Mouse (Mus musculus): ENCODE results near the gene Hoxd8. TPM values are rescaled to one million over a fixed set of nuclear protein-coding genes. Genes with fewer than 3 reads are reported as not detected.

Hoxd8 gene
- polyA plus RNA-seq, 1 experiment from 2014 or later: not detected

DNA sequence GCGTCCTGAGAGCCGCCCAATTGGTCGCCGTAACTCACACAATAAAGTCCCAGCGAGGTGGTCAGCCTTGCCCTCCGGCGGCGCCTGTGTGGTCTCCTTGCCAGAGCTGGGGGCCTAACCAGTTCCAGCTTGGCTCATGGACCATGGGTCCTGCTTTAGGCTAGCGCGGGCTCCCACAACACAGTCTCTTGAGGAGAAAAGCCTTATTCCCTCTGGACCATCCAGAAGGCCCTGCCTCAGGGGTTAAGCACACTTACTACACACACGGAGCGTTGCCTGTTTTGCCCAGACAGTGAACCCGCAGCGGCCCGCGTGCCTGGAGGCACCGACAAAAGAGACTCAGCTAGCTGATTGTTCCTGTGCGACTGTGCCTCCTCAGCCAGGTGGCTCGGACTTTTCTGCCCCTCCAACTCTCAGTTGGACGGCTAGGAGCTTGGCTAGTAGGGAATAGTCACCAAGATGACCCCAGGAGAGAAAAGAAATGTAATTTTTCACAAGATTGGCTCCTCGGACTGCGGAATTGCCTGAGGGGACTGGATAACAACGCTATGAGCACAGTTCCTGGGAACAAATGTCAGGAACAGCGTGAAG is 30.5 kb upstream of the Hoxd8 start:
- WGBS: under 1% methylated on average over 24 of the region's 24 CpGs

DNA sequence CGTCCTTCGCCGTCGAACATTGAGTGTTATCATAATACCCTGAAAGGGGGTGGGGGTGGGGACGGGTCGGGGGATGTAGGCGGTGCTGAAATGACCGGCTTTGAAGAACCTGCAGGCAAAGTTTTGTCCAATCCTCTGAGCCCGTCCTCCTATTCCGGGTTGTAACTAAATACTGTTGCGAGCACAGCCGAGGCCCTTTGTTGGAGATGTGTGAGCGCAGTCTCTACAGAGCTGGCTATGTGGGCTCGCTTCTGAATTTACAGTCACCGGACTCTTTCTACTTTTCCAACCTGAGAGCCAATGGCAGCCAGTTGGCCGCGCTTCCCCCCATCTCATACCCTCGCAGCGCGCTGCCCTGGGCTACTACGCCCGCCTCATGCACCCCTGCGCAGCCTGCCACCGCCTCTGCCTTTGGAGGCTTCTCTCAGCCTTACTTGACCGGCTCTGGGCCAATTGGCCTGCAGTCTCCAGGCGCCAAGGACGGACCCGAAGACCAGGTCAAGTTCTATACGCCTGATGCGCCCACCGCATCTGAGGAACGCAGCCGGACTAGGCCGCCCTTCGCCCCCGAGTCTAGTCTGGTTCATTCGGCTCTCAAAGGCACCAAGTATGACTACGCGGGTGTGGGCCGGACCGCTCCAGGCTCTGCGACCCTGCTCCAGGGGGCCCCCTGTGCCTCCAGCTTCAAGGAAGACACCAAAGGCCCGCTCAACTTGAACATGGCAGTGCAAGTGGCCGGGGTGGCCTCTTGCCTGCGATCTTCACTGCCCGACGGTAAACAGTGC is 29.3 kb upstream of the Hoxd8 start, which contains the start of gene Hoxd12:
Gene Hoxd12 (plus strand): TSS at position 133 of the 785 bp plus-strand sequence.
- DNase-seq (ENCODE audit: low spot score): peak; percentile 50
- H3K4me1 ChIP-seq: peaks cover 15% of the 10 kb centered on the region
- H3K9me3 ChIP-seq: no peaks in the 10 kb centered on the region
- H3K36me3 ChIP-seq (replicated peaks): no peaks in the 10 kb centered on the region
- 3% methylated on average over 47 of the region's 47 CpGs for WGBS
- no peak within 1 kb of the TSS for H3K27ac ChIP-seq (replicated peaks)
- H3K27me3 ChIP-seq (replicated peaks; ENCODE audit: low read depth, poor library complexity, severe bottlenecking): peaks cover 100% of the 10 kb centered on the region
- H3K4me3 ChIP-seq: no peak within 1 kb of the TSS

More for the DNA sequence above, 30.5 kb upstream of the Hoxd8 start:
- peak; percentile 64 for DNase-seq (ENCODE audit: low spot score)
- Histone ChIP-seq H3K36me3 (replicated peaks) (no peaks in the 10 kb centered on the region), H3K4me1 (peaks cover 15% of the 10 kb centered on the region), H3K4me3 (no peak overlapping the region), H3K9me3 (no peaks in the 10 kb centered on the region), H3K27me3 (replicated peaks; ENCODE audit: low read depth, poor library complexity, severe bottlenecking) (peaks cover 100% of the 10 kb centered on the region), H3K27ac (replicated peaks) (no peak overlapping the region)

GRCm38 (mm10) chr2:74675666-74676282 is 28.6 kb upstream of the Hoxd8 start:
- Histone ChIP-seq H3K27me3 (replicated peaks; ENCODE audit: low read depth, poor library complexity, severe bottlenecking) (peaks cover 100% of the 10 kb centered on the region), H3K27ac (replicated peaks) (no peak overlapping the region), H3K4me1 (peaks cover 15% of the 10 kb centered on the region), H3K4me3 (no peak overlapping the region), H3K9me3 (no peaks in the 10 kb centered on the region), H3K36me3 (replicated peaks) (no peaks in the 10 kb centered on the region)
- WGBS: 2% methylated on average over 24 of the region's 24 CpGs
- DNase-seq (ENCODE audit: low spot score): peak; percentile 29

DNA sequence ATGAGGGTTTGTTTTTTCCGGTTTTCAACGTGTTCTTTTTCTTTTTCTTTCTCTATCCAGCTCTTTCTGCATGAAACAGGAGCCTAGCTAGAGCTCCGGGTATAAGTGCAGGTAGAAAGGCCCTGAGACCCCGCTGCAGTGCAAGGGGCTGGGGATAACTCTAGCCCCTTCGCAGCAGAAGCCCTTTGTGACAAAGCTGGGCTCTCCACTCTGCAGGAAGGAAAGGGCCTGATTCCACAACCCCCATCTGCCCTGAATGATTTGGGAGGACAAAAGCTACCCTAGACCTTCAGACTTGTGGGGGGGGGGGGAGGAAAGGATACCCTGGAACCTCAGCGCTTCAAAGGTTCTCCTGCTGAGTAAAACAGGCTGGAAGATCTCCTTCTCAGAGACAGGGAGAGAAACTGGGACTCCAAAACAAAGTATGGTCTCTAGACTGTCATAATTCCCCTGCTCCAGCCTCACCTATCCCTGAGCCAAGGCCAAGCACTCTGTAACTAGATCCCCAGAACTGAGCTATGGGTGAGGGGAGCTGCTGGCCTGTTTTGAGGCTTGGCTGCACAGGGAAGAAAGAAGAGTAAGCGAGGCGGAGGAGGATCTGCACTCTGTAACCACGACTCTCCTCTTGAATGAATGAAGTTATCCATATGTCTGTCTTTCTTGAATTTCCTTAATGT is 27.9 kb upstream of the Hoxd8 start:
- peaks cover 100% of the 10 kb centered on the region for H3K27me3 ChIP-seq (replicated peaks; ENCODE audit: low read depth, poor library complexity, severe bottlenecking)
- DNase-seq (ENCODE audit: low spot score): no peak

DNA sequence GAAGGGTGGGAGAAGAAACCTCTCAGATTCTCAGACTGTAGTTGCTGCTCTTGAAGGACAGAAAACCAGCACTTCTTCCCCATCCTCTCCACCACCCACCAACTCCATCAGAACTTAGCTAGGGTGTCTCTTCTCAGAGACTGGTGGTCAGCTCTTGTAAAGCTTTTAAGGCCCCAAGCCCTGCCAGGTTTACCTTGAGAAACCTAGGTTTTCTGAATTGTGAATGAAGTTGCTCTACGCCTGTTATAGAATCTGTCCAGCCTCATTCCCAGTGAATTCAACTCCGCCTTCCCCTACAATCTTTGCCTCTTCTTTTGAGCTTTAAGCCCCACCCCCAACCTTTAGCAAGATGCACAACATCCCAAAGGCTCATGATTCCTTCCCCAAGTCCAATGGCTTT is 27.3 kb upstream of the Hoxd8 start:
- WGBS: 13% methylated on average over 2 of the region's 2 CpGs
- no peaks in the 10 kb centered on the region for H3K9me3 ChIP-seq
- no peak overlapping the region for H3K4me3 ChIP-seq
- peaks cover 100% of the 10 kb centered on the region for H3K27me3 ChIP-seq (replicated peaks; ENCODE audit: low read depth, poor library complexity, severe bottlenecking)
- peak; percentile 34 for DNase-seq (ENCODE audit: low spot score)
- H3K27ac ChIP-seq (replicated peaks): no peak overlapping the region
- H3K4me1 ChIP-seq: peaks cover 22% of the 10 kb centered on the region
- no peaks in the 10 kb centered on the region for H3K36me3 ChIP-seq (replicated peaks)

More for the DNA sequence above, 27.9 kb upstream of the Hoxd8 start:
- Histone ChIP-seq H3K4me3 (no peak overlapping the region), H3K36me3 (replicated peaks) (no peaks in the 10 kb centered on the region), H3K4me1 (peaks cover 16% of the 10 kb centered on the region), H3K9me3 (no peaks in the 10 kb centered on the region), H3K27ac (replicated peaks) (no peak overlapping the region)
- 2% methylated on average over 9 of the region's 9 CpGs for WGBS

DNA sequence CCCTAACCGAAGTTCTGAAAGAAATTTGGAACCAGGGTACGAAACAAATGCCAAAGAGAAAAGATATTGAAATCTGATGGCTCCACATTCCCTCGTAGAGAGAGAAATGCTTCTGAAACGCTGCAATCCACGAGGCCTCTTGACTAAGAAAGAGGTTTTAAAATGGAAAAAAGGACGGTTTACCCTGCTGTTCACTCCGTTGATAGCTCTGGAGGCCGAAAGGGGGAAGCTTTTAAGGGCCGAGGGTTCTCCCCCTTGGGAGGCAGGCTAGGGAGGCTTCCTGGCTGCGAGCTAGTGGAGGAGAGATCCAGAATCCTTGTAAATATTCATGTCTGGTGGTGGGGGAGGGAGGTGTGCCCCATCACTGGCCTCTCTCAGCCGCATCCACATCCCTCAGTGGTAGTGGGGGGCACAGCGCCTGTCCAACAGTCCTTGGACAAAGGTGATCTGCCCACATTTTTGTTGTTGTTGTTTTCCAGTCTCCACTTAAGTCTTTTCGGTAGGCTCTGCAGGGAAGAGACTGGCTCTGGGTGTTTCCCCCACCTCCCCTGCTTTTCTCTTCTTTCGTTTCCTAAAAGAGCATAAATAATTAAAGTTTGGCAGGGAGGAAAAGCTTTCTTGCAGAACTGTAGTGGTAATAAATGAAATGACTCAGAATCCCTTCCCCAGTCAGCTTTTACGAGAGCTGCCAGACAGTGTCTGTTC is 25.4 kb upstream of the Hoxd8 start, which contains the start of gene Hoxd11:
Gene Hoxd11 (plus strand): TSS at position 667 of the 705 bp plus-strand sequence.
- peak; percentile 38 for DNase-seq (ENCODE audit: low spot score)
- Histone ChIP-seq H3K27me3 (replicated peaks; ENCODE audit: low read depth, poor library complexity, severe bottlenecking) (peaks cover 100% of the 10 kb centered on the region), H3K36me3 (replicated peaks) (no peaks in the 10 kb centered on the region), H3K9me3 (no peaks in the 10 kb centered on the region), H3K27ac (replicated peaks) (no peak within 1 kb of the TSS), H3K4me3 (no peak within 1 kb of the TSS), H3K4me1 (peaks cover 22% of the 10 kb centered on the region)
- WGBS: 2% methylated on average over 15 of the region's 15 CpGs

- Histone ChIP-seq H3K36me3 (replicated peaks) (no peaks in the 10 kb centered on the region), H3K4me3 (no peak overlapping the region), H3K4me1 (peaks cover 22% of the 10 kb centered on the region), H3K9me3 (no peaks in the 10 kb centered on the region), H3K27ac (replicated peaks) (no peak overlapping the region), H3K27me3 (replicated peaks; ENCODE audit: low read depth, poor library complexity, severe bottlenecking) (peaks cover 100% of the 10 kb centered on the region)
- DNase-seq (ENCODE audit: low spot score): peak; percentile 60
- under 1% methylated on average over 26 of the region's 26 CpGs for WGBS
These were observed 24.8 kb upstream of the Hoxd8 start for GRCm38 (mm10) chr2:74679596-74679971.

- under 1% methylated on average over 23 of the region's 23 CpGs for WGBS
- Histone ChIP-seq H3K4me1 (peaks cover 20% of the 10 kb centered on the region), H3K9me3 (no peaks in the 10 kb centered on the region), H3K4me3 (no peak overlapping the region), H3K27me3 (replicated peaks; ENCODE audit: low read depth, poor library complexity, severe bottlenecking) (peaks cover 100% of the 10 kb centered on the region), H3K36me3 (replicated peaks) (no peaks in the 10 kb centered on the region), H3K27ac (replicated peaks) (no peak overlapping the region)
- no peak for DNase-seq (ENCODE audit: low spot score)
These were observed 24.4 kb upstream of the Hoxd8 start for GRCm38 (mm10) chr2:74679980-74680379.

DNA sequence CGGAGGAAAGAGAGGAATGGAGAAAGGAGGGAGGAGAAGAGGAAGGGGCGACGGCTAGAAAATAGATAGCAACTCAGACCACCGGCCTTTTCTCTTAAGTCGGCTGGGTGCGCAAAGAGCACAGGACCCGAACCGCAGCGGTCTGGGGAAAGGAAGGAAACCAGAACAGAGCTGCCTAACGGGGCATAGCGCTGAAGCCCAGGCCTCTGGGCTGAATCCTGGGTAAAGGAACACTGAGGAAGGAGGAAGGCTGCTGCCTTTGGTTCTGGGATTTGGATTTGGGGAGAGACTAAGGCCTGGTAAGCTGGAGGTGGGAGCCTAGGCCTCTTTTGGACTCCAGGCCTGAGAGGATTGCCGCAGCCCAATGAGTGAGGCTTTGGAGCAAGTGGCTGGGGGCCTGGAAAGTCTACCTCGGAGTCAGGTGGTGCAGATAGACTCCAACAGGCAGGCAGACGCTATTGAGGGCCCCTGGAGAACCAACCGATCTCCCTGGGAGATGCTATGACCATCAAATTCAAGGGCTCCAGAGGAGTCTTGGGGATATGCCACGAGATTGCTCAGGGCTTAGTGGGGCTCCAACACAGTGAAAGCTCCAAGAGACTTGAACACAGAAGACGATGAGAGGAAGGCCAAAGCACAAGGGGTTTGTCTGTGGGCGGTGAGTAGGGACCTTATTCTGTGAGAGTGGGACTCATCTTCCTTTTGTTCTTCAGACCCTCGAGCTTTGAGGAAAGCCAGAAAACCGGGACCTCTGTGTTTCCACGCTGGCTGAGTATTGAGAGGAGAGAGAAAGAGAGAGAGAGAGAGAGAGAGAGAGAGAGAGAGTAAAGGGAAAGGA is 23.6 kb upstream of the Hoxd8 start:
- no peaks in the 10 kb centered on the region for H3K36me3 ChIP-seq (replicated peaks)
- H3K4me3 ChIP-seq: no peak overlapping the region
- WGBS: 1% methylated on average over 21 of the region's 21 CpGs
- no peak overlapping the region for H3K27ac ChIP-seq (replicated peaks)
- H3K9me3 ChIP-seq: no peaks in the 10 kb centered on the region
- peak; percentile 43 for DNase-seq (ENCODE audit: low spot score)
- H3K27me3 ChIP-seq (replicated peaks; ENCODE audit: low read depth, poor library complexity, severe bottlenecking): peaks cover 100% of the 10 kb centered on the region
- peaks cover 17% of the 10 kb centered on the region for H3K4me1 ChIP-seq

DNA sequence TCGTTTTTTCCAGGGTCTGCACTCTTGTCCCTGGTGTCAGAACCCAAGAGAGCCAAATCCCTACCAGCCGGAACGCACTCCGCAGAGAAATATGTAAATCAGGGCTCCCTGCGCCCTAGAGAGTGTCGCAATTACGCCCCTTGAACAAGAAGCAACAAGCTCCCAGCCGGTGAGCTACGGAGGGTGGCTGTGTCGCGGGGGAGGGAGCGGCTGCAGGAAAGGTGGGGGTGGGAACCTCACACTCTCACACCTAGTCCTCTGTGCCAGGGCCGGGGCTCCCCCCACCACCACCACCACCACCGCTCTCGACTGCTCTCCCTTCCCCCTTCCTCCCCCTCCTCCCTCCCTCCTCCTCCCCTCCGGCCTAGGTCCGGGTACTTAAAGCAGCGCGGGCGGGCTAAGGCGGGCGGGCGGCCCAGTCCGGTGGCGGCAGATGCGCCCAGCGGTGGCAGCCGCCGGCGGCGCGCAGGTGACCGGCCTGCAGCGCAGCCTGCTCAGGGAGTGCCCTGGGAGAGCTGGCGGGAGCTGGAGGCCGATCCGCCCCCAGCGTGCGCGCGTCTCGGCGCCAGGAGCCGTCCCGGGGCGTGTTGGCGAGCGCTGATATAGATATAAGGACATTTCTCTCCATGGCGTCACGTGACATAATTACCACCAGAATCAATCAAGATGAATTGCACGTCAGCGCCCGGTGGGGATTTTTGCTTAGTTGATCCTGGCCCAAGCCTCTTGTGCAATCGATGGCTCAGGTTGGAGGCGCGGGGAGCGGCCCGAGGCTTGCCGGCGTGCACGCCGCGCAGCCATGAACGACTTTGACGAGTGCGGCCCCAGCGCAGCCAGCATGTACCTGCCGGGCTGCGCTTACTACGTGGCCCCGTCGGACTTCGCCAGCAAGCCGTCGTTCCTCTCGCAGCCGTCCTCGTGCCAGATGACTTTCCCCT is 22.6 kb upstream of the Hoxd8 start:
- Histone ChIP-seq H3K27ac (replicated peaks) (no peak overlapping the region), H3K4me3 (peak overlapping the region; percentile 39), H3K36me3 (replicated peaks) (no peaks in the 10 kb centered on the region), H3K27me3 (replicated peaks; ENCODE audit: low read depth, poor library complexity, severe bottlenecking) (peaks cover 100% of the 10 kb centered on the region), H3K4me1 (peaks cover 17% of the 10 kb centered on the region), H3K9me3 (no peaks in the 10 kb centered on the region)
- under 1% methylated on average over 78 of the region's 78 CpGs for WGBS
- DNase-seq (ENCODE audit: low spot score): peak; percentile 68

Measured in embryonic facial prominence, embryonic 10.5 days (tissue).